Mouse (Mus musculus): Measurements from ENCODE around the gene Kmt5c.

Kmt5c gene

GRCm38 (mm10) chr7:4747156-4747899 is 7.4 kb downstream of the Kmt5c start:
- no peak for DNase-seq

- no peak for DNase-seq
Measured at GRCm38 (mm10) chr7:4748321-4748720, 8.4 kb downstream of the Kmt5c start.

GRCm38 (mm10) chr7:4749169-4749568 is 9.3 kb downstream of the Kmt5c start:
- no peak for DNase-seq

- peak; percentile 45 for DNase-seq
Measured at GRCm38 (mm10) chr7:4751971-4752820, 12.3 kb downstream of the Kmt5c start.

- peak; percentile 92 for DNase-seq
Measured at GRCm38 (mm10) chr7:4752821-4753570, 13.1 kb downstream of the Kmt5c start, which contains the start of gene Cox6b2. Gene Cox6b2 (minus strand): TSS chr7:4753094.

DNA sequence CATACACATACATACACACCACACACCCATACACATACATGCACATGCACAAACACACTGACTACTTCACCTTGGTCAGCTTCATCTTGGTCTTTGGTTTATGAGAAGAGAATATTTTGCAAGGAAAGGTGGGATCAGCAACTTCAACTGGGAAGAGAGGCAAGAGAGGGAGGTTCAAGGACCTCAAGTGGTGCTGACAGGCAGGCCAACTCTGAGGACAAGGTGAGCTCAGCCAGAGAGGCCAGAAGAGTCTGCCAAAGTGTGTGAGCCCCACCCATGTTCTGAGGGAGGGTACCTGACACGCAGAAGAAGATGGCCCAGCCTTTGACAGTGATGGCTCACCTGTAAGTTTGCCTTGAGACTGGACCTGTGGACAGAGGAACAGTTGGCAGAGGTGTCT is 19.8 kb downstream of the Kmt5c start:
- DNase-seq, result peak; percentile 24

GRCm38 (mm10) chr7:4764946-4765710 is 25.2 kb downstream of the Kmt5c start:
- no peak for DNase-seq

DNA sequence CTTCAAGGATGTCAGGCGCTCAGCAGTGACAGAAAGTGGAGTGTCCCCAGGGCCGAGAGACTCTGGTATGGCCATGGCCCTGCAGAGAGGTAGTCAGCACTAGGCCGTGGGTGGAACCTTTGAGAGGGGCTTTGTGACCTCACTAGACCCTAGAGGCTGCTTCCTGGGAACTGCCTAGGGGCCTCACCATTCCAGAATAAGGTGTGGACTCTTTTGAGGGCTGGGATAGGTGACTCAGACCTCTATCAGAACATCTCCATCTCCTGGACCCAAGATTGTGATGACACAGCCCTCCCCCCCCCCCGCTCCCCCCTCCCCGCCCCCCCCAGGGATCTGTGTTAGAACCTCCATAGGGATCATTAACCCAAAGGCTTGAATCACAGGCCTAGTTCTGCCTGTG is 31.3 kb downstream of the Kmt5c start, which contains the start of gene Fam71e2:
Gene Fam71e2 (minus strand): TSS at position 101 of the 400 bp plus-strand sequence.
- no peak for DNase-seq

GRCm38 (mm10) chr7:4776131-4776530 is 36.2 kb downstream of the Kmt5c start:
- no peak for DNase-seq

- DNase-seq, result peak; percentile 71
Measured at GRCm38 (mm10) chr7:4776861-4777830, 37.2 kb downstream of the Kmt5c start.

DNA sequence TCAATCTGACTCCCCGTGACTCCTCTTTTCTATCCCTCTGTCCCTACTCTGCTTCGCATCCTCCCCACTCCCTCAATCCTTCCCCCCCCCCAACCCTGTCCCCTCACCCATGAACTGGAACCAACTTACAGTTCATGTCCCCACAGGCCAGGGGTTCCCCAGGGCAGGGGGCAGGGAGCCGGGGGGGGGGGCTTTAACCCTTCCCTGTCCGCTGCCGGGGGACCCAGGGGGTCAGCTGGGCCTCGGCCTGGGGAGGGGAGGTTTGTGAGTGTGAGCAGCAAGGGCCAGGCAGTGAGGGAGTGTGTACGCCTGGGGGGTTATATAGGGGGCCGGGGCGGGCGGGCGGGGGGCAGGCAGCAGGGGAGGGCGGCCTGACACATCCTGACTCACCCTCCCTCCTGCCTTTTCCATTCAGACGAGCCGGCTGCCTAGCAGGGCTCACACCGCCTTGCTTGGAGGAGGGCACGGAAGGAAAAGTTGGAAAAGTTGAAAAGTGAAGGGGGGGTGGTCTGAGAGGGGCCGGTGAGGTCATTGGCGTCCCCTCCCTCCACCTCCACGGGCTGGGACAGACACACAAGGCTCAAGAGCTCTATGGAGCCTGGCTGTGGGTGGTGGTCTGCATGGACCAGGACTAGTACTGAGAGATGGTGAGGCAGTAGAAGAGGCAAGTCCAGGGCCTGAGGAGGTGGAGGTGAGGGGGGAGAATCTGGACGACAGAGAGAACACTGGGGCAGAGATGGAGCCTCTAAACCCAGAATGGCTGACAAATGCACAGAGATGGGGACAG is 38.1 kb downstream of the Kmt5c start:
- DNase-seq, result no peak

- DNase-seq, result no peak
Measured at GRCm38 (mm10) chr7:4779921-4780320, 40.0 kb downstream of the Kmt5c start.

DNA sequence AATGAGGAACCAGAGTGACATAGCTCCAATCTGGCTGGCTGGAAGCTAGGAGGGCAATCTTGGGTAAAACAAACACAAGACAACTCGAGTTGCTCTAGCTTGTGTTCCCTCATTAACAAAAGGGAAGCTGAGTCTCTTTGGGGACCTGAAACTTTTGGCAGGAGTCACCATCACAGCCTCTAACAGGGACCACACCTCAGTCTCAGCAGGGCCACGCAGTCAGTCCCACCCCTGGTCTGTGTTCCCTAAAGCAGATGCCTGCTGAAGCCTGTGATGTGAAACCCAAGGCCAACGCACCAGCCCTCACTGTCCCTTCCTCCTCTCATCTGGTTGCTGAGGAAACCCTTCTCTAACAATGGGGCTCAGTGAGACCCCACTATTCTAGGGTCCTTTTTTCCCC is 42.2 kb downstream of the Kmt5c start:
- no peak for DNase-seq

- DNase-seq, result no peak
Measured at GRCm38 (mm10) chr7:4782759-4783158, 42.8 kb downstream of the Kmt5c start, which contains the start of the genes Il11 and Tmem190. Gene Il11 (minus strand): TSS chr7:4782859. Gene Tmem190 (plus strand): TSS chr7:4782937.

DNA sequence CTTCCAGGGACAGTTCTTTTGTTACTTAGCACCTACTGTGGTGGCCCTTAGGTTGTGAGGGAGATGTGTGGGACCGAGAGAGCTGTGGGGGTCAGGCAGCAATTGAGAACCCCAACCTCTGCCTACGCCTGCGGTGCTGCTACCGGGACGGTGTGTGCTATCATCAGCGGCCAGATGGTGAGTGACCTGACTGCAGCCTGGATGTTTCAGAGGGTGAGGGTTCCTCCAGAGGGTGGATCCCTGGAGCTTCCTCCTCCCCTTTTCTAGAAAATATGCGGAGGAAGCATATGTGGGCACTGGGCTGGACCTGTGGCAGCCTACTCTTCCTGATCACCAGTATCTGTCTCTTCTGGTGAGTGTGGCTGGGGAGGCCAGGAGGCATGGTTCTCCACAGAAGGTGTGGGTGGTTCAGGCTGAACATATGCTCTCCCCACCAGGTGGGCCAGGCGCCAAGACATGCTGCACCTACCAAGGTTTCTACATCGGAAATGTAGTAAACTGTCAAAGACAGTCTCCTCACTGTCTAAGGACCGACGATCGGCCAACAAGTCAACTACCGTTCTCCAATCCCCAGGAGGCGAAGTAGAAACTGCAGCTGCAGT is 43.9 kb downstream of the Kmt5c start:
- DNase-seq, result no peak

- DNase-seq, result peak; percentile 59
Measured at GRCm38 (mm10) chr7:4788499-4789435, 48.9 kb downstream of the Kmt5c start.

DNA sequence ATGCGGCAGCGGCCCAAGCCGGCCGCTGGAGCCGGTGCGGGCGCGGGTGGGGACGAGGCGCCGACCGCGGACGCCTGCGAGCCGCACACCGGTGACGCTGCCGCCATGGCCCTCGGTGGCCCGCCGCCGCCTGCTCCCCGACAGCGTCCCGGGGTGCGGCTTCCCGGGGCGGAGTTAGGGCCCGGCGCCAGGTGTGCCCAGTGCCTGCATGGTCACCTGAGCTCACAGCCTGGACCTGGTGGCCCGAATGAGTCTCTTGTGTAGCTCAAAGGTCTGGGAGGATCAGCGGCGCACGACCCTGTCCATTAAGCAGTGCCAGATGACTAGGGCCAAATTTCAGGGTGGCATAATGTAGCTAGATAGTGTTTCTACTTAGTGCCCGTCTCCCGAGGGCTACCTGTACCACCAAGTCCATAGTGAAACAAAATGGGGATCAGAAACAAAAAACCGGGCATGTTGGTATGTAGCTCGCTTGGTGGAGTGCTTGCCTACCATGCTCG is 49.6 kb downstream of the Kmt5c start, which contains the start of gene Tmem238:
Gene Tmem238 (minus strand): TSS at position 221 of the 500 bp plus-strand sequence.
- peak; percentile 84 for DNase-seq

Data from lung, postnatal 36 days (tissue).